Mouse (Mus musculus): ENCODE measurements around the gene Lgr4. TPM values are rescaled to one million over a fixed set of nuclear protein-coding genes. Genes with fewer than 3 reads are reported as not detected.

Gene Lgr4
- polyA plus RNA-seq, 1 experiment = 28.3 TPM

- no peak for DNase-seq (ENCODE audit: extremely low spot score in 1 of 2, low spot score in 1 of 2)
Observed at GRCm38 (mm10) chr2:109972922-109973321, 55.5 kb downstream of the Lgr4 start.

- no peak for DNase-seq (ENCODE audit: extremely low spot score in 1 of 2, low spot score in 1 of 2)
Observed at GRCm38 (mm10) chr2:109974807-109975206, 57.4 kb downstream of the Lgr4 start.

GRCm38 (mm10) chr2:109976181-109976580, 58.7 kb downstream of the Lgr4 start:
- no peak for DNase-seq (ENCODE audit: extremely low spot score in 1 of 2, low spot score in 1 of 2)

- DNase-seq (ENCODE audit: extremely low spot score in 1 of 2, low spot score in 1 of 2) = no peak
Observed at GRCm38 (mm10) chr2:109977322-109977721, 59.9 kb downstream of the Lgr4 start.

- no peak for DNase-seq (ENCODE audit: extremely low spot score in 1 of 2, low spot score in 1 of 2)
Observed at GRCm38 (mm10) chr2:109979209-109979608, 61.8 kb downstream of the Lgr4 start.

- DNase-seq (ENCODE audit: extremely low spot score in 1 of 2, low spot score in 1 of 2) = no peak
Observed at GRCm38 (mm10) chr2:109983435-109983834, 66.0 kb downstream of the Lgr4 start.

- no peak for DNase-seq (ENCODE audit: extremely low spot score in 1 of 2, low spot score in 1 of 2)
Observed at GRCm38 (mm10) chr2:109984930-109985329, 67.5 kb downstream of the Lgr4 start.

- no peak for DNase-seq (ENCODE audit: extremely low spot score in 1 of 2, low spot score in 1 of 2)
Observed at GRCm38 (mm10) chr2:109985560-109985959, 68.1 kb downstream of the Lgr4 start.

GRCm38 (mm10) chr2:109986036-109986785, 68.8 kb downstream of the Lgr4 start:
- DNase-seq (ENCODE audit: extremely low spot score in 1 of 2, low spot score in 1 of 2) = no peak

GRCm38 (mm10) chr2:109987946-109988345, 70.5 kb downstream of the Lgr4 start:
- no peak for DNase-seq (ENCODE audit: extremely low spot score in 1 of 2, low spot score in 1 of 2)

GRCm38 (mm10) chr2:109989196-109989595, 71.7 kb downstream of the Lgr4 start:
- DNase-seq (ENCODE audit: extremely low spot score in 1 of 2, low spot score in 1 of 2) = no peak

GRCm38 (mm10) chr2:109989679-109990473, 72.4 kb downstream of the Lgr4 start:
- DNase-seq (ENCODE audit: extremely low spot score in 1 of 2, low spot score in 1 of 2) = no peak

GRCm38 (mm10) chr2:109991754-109992153, 74.3 kb downstream of the Lgr4 start:
- DNase-seq (ENCODE audit: extremely low spot score in 1 of 2, low spot score in 1 of 2) = no peak

GRCm38 (mm10) chr2:109992448-109993073, 75.1 kb downstream of the Lgr4 start:
- no peak for DNase-seq (ENCODE audit: extremely low spot score in 1 of 2, low spot score in 1 of 2)

- DNase-seq (ENCODE audit: extremely low spot score in 1 of 2, low spot score in 1 of 2) = no peak
Observed at GRCm38 (mm10) chr2:109993404-109993803, 76.0 kb downstream of the Lgr4 start.

GRCm38 (mm10) chr2:109995061-109995460, 77.6 kb downstream of the Lgr4 start:
- DNase-seq (ENCODE audit: extremely low spot score in 1 of 2, low spot score in 1 of 2) = no peak

- no peak for DNase-seq (ENCODE audit: extremely low spot score in 1 of 2, low spot score in 1 of 2)
Observed at GRCm38 (mm10) chr2:109996411-109996810, 79.0 kb downstream of the Lgr4 start.

- no peak for DNase-seq (ENCODE audit: extremely low spot score in 1 of 2, low spot score in 1 of 2)
Observed at GRCm38 (mm10) chr2:110004668-110005067, 87.2 kb downstream of the Lgr4 start.

GRCm38 (mm10) chr2:110005164-110005563, 87.7 kb downstream of the Lgr4 start:
- DNase-seq (ENCODE audit: extremely low spot score in 1 of 2, low spot score in 1 of 2) = no peak

GRCm38 (mm10) chr2:110005596-110006239, 88.3 kb downstream of the Lgr4 start:
- DNase-seq (ENCODE audit: extremely low spot score in 1 of 2, low spot score in 1 of 2) = no peak

Measured in frontal cortex, adult 2 months (tissue).